Mouse (Mus musculus) embryonic facial prominence, embryonic 12.5 days (tissue): ENCODE measurements around the gene Tigar. TPM values are rescaled to one million over a fixed set of nuclear protein-coding genes. Genes with fewer than 3 reads are reported as not detected.

Source experiments
- ATAC-seq: fragments of 200-750 bp; cut with Nextera tagmentation; 2 replicates; pipeline ENCODE4 v1.8.0; 2017; ENCODE audit not compliant: insufficient number of reproducible peaks, insufficient read depth, low FRiP score, low TSS enrichment
- H3K27ac ChIP-seq: fragments of 300-500 bp; sonication (generic); 2 replicates; pipeline ENCODE4 v1.5.1; 2016; ENCODE audit warnings: mild to moderate bottlenecking
- H3K27me3 ChIP-seq: fragments of 300-500 bp; sonication (generic); 2 replicates; pipeline ENCODE4 v1.6.1; 2016; ENCODE audit warnings: mild to moderate bottlenecking, moderate library complexity
- H3K36me3 ChIP-seq: fragments of 300-500 bp; sonication (generic); 2 replicates; pipeline ENCODE4 v1.6.1; 2016; ENCODE audit warnings: mild to moderate bottlenecking
- H3K4me1 ChIP-seq: fragments of 300-500 bp; sonication (generic); 2 replicates; pipeline ENCODE4 v1.6.1; 2016
- H3K4me2 ChIP-seq: fragments of 300-500 bp; sonication (generic); replicated peaks from 2 replicates; pipeline ENCODE4 v1.6.1; 2016; ENCODE audit warnings: mild to moderate bottlenecking, moderate library complexity
- H3K4me3 ChIP-seq: fragments of 300-500 bp; sonication (generic); 2 replicates; pipeline ENCODE4 v1.5.1; 2016; ENCODE audit warnings: mild to moderate bottlenecking
- H3K9ac ChIP-seq: fragments of 300-500 bp; sonication (generic); 2 replicates; pipeline ENCODE4 v1.6.1; 2016; ENCODE audit warnings: mild to moderate bottlenecking, moderate library complexity
- H3K9me3 ChIP-seq: fragments of 300-500 bp; sonication (generic); 2 replicates; pipeline ENCODE4 v1.6.1; 2016; ENCODE audit warnings: mild to moderate bottlenecking, moderate library complexity
- WGBS: fragments of 180-500 bp; shearing (Covaris S2); methylation state at CpG from one replicate; pipeline ENCODE4 v1.1.7; 2016; 5-methylcytosine and 5-hydroxymethylcytosine counted together
- polyA plus RNA-seq: library from polyadenylated mRNA; unstranded; fragments of >200 nt; fragmentation: Nextera tagmentation; extraction: Ambion mirVana; gene quantifications from 2 replicates; pipeline ENCODE4 v1.2.1, GENCODE M21; 2016

Tigar gene
- polyA plus RNA-seq, 1 experiment from 2014 or later, result 4.3 TPM

DNA sequence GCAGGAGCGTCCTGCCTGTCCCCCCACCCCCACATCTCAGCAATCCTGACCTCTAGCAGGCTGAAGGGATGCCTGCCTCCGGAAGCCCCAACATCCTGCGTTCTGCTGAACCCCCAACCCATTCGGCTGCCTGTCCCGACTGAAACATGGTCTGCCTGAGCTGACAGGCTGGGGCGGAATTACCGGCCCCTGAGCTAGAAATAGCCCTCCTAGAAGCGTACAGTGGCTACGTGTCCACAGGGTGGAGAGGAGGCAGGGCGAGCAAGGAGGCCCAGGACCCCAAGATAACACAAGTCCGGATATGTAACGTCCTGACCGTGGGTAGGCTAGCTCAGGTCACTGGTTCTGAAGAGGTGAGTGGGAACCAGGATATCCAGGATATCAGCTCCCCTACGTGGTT is 44.5 kb downstream of the Tigar start:
- Histone ChIP-seq H3K4me2 (peak overlapping the region; percentile 39), H3K4me1 (peaks cover 6% of the 10 kb centered on the region; the same call in 1 of the 2 replicates), H3K9ac (no peak overlapping the region; the same call in 1 of the 2 replicates), H3K36me3 (no peaks in the 10 kb centered on the region), H3K9me3 (no peaks in the 10 kb centered on the region), H3K27me3 (0 out of 2 replicates have a peak, but pooled peaks cover 5% of the 10 kb centered on the region), H3K4me3 (peak overlapping the region; percentile 5; the same call in 1 of the 2 replicates), H3K27ac (no peak overlapping the region)
- ATAC-seq, result 0 out of 2 replicates have a peak, but pooled peaks have one; percentile 35
- WGBS, result 4% methylated on average over 14 of the region's 14 CpGs

DNA sequence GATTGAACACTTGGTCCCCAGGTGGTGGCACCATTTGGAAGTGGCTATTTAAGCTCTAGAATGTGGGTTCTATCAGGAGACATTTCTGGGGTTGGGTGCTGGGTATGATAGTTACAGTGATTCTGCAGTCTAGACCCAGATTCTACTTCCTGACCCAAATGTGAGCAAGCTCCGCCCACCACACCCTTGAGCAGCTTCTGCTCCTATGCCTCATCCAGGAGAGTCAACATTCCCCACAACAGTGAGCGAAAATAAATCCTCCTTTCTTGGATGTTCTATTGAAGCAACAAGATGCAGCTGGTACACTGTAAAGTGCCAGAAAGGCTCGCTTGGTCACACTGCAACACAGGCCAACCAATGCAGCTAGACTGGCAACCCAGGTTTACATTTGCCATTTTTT is 45.4 kb downstream of the Tigar start:
- ATAC-seq, result no peak
- no peak overlapping the region for H3K27ac ChIP-seq
- no peaks in the 10 kb centered on the region for H3K36me3 ChIP-seq
- 0 out of 2 replicates have a peak, but pooled peaks cover 5% of the 10 kb centered on the region for H3K27me3 ChIP-seq
- peaks cover 6% of the 10 kb centered on the region; the same call in 1 of the 2 replicates for H3K4me1 ChIP-seq
- H3K4me2 ChIP-seq, result no peak overlapping the region
- no peak overlapping the region for H3K9ac ChIP-seq
- WGBS, result 82% methylated on average over 3 of the region's 3 CpGs
- no peak overlapping the region for H3K4me3 ChIP-seq
- H3K9me3 ChIP-seq, result no peaks in the 10 kb centered on the region

DNA sequence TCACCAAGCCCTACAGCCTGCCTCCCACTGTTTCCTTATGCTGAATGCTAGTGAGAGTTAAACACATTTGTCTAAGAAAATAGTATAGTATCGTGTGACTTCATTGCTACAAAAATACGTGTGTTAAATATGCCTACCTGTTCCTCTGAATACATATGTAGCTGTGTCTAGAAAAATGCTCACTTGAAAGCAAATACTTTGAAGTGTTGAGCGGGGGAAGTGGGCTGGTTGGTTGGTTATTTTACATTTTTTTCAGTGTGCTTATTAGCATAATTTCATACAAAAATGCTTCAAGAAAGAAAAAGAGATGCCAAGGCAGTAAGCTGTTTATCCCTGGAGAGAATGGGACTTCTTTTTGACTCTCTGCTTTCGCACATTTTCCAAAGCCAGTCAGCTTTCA is 49.4 kb downstream of the Tigar start:
- Histone ChIP-seq H3K4me3 (no peak overlapping the region), H3K27me3 (no peaks in the 10 kb centered on the region), H3K36me3 (no peaks in the 10 kb centered on the region), H3K9ac (no peak overlapping the region), H3K4me1 (peaks cover 6% of the 10 kb centered on the region; the same call in 1 of the 2 replicates), H3K4me2 (no peak overlapping the region), H3K9me3 (no peaks in the 10 kb centered on the region), H3K27ac (no peak overlapping the region)
- 75% methylated on average over 4 of the region's 4 CpGs for WGBS
- no peak for ATAC-seq

DNA sequence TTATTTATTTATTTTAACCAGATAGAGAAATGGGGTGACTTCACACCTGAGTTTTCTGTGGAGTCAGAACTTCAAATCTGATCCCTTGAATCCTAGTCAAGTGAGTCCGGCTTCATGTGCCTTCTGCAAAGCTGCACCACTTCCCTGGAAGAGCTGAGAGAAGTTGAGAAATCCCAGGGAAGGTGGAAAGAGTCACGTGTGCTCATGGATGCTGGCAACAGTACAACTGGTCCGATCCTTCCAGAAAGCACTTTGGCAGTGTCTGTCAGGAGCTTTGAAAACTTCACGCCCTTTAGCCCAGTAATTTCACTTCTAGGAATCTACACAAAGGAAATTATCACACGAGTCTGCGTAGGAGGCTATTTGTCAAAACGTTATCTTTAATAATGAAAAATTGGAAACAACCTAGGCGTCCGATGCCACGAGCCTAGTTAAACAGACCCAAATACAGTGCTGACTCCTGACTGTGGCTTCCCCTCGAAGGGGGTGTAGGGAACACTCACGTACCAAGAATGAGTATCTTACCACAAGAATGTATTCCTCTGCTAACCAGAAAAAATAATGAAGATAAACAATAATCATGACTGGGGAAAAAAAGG is 52.3 kb downstream of the Tigar start:
- 78% methylated on average over 12 of the region's 12 CpGs for WGBS
- Histone ChIP-seq H3K4me1 (peaks cover 2% of the 10 kb centered on the region; the same call in 1 of the 2 replicates), H3K9ac (no peak overlapping the region), H3K4me3 (no peak overlapping the region), H3K27ac (no peak overlapping the region), H3K36me3 (no peaks in the 10 kb centered on the region), H3K27me3 (no peaks in the 10 kb centered on the region), H3K4me2 (no peak overlapping the region), H3K9me3 (no peaks in the 10 kb centered on the region)
- ATAC-seq, result no peak

DNA sequence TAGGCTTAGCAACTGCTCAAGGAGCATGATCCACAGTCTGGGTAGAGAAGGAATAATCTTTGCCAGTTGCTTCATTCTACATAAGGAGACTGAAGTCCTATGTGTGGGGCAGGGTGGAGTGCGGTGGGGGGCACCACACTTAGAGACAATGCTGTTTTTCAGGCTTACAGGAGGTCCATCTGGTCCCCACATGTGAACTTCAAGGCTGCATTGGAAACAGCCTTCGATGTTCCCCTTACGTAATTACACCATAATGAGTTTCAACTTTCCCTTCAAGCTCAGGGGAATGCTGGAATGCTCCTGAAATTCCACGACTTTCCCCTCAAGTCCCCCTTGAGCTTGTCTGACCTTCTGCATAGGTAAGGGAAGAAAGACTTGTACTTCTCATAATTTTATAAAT is 58.5 kb downstream of the Tigar start:
- 15% methylated on average over 4 of the region's 4 CpGs for WGBS
- peaks cover 18% of the 10 kb centered on the region for H3K4me1 ChIP-seq

DNA sequence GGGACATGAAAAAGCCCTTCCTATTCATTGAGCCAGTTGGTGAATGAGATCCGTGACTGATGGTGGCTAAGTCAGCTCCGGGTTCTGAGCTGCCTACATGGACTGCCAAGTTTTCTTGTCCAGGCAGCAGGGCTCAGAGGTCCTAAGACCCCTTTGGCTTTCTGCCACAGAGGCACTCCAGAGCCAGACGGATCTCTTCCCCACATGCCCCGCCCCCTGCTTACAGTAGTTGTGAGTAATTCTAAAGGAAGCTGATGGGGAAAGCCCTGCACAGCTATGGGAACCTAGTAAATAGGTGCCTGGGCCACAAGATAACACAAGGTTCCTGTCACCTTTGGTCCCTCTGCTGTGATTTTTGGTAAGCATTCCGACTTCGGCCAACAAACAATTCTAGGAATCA is 64.4 kb downstream of the Tigar start:
- Histone ChIP-seq H3K4me1 (peaks cover 3% of the 10 kb centered on the region; the same call in 1 of the 2 replicates), H3K27me3 (no peaks in the 10 kb centered on the region), H3K27ac (no peak overlapping the region), H3K9ac (no peak overlapping the region), H3K36me3 (no peaks in the 10 kb centered on the region), H3K4me3 (no peak overlapping the region), H3K9me3 (no peaks in the 10 kb centered on the region), H3K4me2 (no peak overlapping the region)
- no peak for ATAC-seq
- WGBS, result 60% methylated on average over 6 of the region's 6 CpGs

More for the DNA sequence above, 58.5 kb downstream of the Tigar start:
- Histone ChIP-seq H3K9me3 (no peaks in the 10 kb centered on the region), H3K27ac (peak overlapping the region; percentile 85), H3K4me3 (no peak overlapping the region), H3K4me2 (no peak overlapping the region), H3K27me3 (no peaks in the 10 kb centered on the region), H3K9ac (no peak overlapping the region), H3K36me3 (no peaks in the 10 kb centered on the region)
- peak; percentile 88 for ATAC-seq

Other genes with a start within 250 kb of the Tigar start
- gene Dyrk4, start 187.7 kb downstream of the Tigar start, polyA plus RNA-seq, result 0.14 and 0.33 TPM in 2 replicates
- gene Rad51ap1, start 170.0 kb downstream of the Tigar start, polyA plus RNA-seq, result 58.0 and 66.0 TPM in 2 replicates
- gene D6Wsu163e, start 169.6 kb downstream of the Tigar start, polyA plus RNA-seq, result 15.5 and 16.0 TPM in 2 replicates
- gene Fgf6, start 94.0 kb downstream of the Tigar start, polyA plus RNA-seq, result 0.24 and 0.29 TPM in 2 replicates
- 0.09 and 0.20 TPM in 2 replicates for gene Fgf23, start 36.7 kb downstream of the Tigar start, polyA plus RNA-seq
- gene Ccnd2, start 42.6 kb upstream of the Tigar start, polyA plus RNA-seq, result 846 and 908 TPM in 2 replicates